Mouse (Mus musculus) embryo, embryonic 11 days (tissue): ENCODE measurements around the gene Asb2.

Experiments used
- DNase-seq: peaks from one replicate; pipeline ENCODE4 v3.0.0-alpha.2; 2015

The Asb2 gene

GRCm38 (mm10) chr12:103314640-103315361 lies 41.0 kb downstream of the Asb2 start:
- peak; percentile 82 for DNase-seq

- DNase-seq: peak; percentile 74
Observed at GRCm38 (mm10) chr12:103313871-103314639, 41.7 kb downstream of the Asb2 start.

- DNase-seq: no peak
Observed at GRCm38 (mm10) chr12:103313274-103313673, 42.5 kb downstream of the Asb2 start.

- DNase-seq: no peak
Observed at GRCm38 (mm10) chr12:103311921-103312320, 43.9 kb downstream of the Asb2 start.

GRCm38 (mm10) chr12:103310744-103311267 lies 45.0 kb downstream of the Asb2 start, which contains the start of gene Fam181a:
Gene Fam181a, plus strand, starts transcription at chr12:103310975.
- no peak for DNase-seq

- peak; percentile 59 for DNase-seq
Observed at GRCm38 (mm10) chr12:103306720-103307119, 49.1 kb downstream of the Asb2 start.

GRCm38 (mm10) chr12:103306224-103306623 lies 49.6 kb downstream of the Asb2 start:
- DNase-seq: peak; percentile 48

- DNase-seq: no peak
Observed at GRCm38 (mm10) chr12:103302960-103303359, 52.8 kb downstream of the Asb2 start.

- DNase-seq: peak; percentile 67
Observed at GRCm38 (mm10) chr12:103301645-103302044, 54.2 kb downstream of the Asb2 start.

- DNase-seq: no peak
Observed at GRCm38 (mm10) chr12:103300493-103300892, 55.3 kb downstream of the Asb2 start.

GRCm38 (mm10) chr12:103296292-103296691 lies 59.5 kb downstream of the Asb2 start:
- no peak for DNase-seq

- DNase-seq: no peak
Observed at GRCm38 (mm10) chr12:103292366-103292765, 63.4 kb downstream of the Asb2 start.

- no peak for DNase-seq
Observed at GRCm38 (mm10) chr12:103287276-103287675, 68.5 kb downstream of the Asb2 start.

GRCm38 (mm10) chr12:103283411-103283810 lies 72.4 kb downstream of the Asb2 start:
- no peak for DNase-seq

GRCm38 (mm10) chr12:103282936-103283335 lies 72.9 kb downstream of the Asb2 start:
- DNase-seq: no peak

GRCm38 (mm10) chr12:103281912-103282311 lies 73.9 kb downstream of the Asb2 start:
- DNase-seq: no peak

GRCm38 (mm10) chr12:103281491-103281890 lies 74.3 kb downstream of the Asb2 start:
- no peak for DNase-seq

- DNase-seq: no peak
Observed at GRCm38 (mm10) chr12:103276422-103276821, 79.4 kb downstream of the Asb2 start.

- no peak for DNase-seq
Observed at GRCm38 (mm10) chr12:103273732-103274131, 82.1 kb downstream of the Asb2 start.

GRCm38 (mm10) chr12:103273051-103273450 lies 82.8 kb downstream of the Asb2 start:
- DNase-seq: no peak

- DNase-seq: no peak
Observed at GRCm38 (mm10) chr12:103272176-103272575, 83.6 kb downstream of the Asb2 start.
